ENCODE assay signal across 10 mouse cellular contexts in the genomic region with DNA sequence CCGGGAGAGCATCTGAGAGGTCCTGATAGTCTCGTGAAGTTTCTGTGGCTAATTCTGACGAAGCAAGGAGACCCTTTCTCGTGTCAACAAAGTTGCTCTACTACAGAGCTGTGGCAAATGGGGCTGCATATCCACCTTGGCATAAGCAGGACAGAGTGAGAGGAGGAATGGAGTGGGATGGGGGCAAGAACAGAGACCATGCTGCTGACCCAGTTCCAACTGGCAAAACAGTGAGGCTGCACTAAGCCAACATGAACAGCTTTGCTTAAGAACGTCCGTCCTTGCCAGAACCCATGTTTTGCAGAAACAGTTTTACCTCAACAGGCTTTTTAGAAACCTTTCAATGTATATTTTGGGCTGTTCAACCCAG. TPM values are rescaled to one million over a fixed set of nuclear protein-coding genes. Genes with fewer than 3 reads are reported as not detected.
DNase-seq lines count a peak whose midpoint lies in the region; ATAC-seq and TF ChIP-seq lines count a peak whose summit lies in the region.
"Had no signal": no experiment of that assay in that cellular context is flagged by ENCODE, and none has a peak within 500 bp of the region (broad histone marks: within the 10 kb centered on the region; RNA-seq: fewer than 3 reads in every experiment).

No protein-coding gene starts in this region.

- H3K9me3 ChIP-seq in forebrain, postnatal 0 days (ENCODE audit: low read length), result no peaks in the 10 kb centered on the region
- H3K9me3 ChIP-seq in limb, embryonic 13.5 days, result peaks cover 10% of the 10 kb centered on the region; the same call in 1 of the 2 replicates

- WGBS in forebrain, postnatal 0 days, result 49% methylated on average over 6 of the region's 6 CpGs
- WGBS in limb, embryonic 13.5 days, result 57% methylated on average over 6 of the region's 6 CpGs

- H3K4me1 ChIP-seq in forebrain, postnatal 0 days (ENCODE audit: insufficient read depth), result peaks cover 7% of the 10 kb centered on the region
- H3K4me1 ChIP-seq in limb, embryonic 13.5 days, result peaks cover 68% of the 10 kb centered on the region

- TF ChIP-seq CTCF in forebrain, postnatal 0 days (IDR thresholded peaks at IDR 0.05; ENCODE audit: low read depth), result no peak

- peak; percentile 24 for DNase-seq in gastrocnemius, adult 18-20 months (ENCODE audit: low spot score)
- DNase-seq in gastrocnemius, adult 8-10 months (ENCODE audit: low spot score in 2 of 2), result no peak
- peak; percentile 48 for DNase-seq in left cerebral cortex, postnatal 4 days
- DNase-seq in left cerebral cortex, postnatal 36 days (ENCODE audit: low spot score in 2 of 2), result no peak
- peak; percentile 37 for DNase-seq in forebrain, postnatal 0 days
- DNase-seq in adrenal gland, adult 2 months, result no peak
- DNase-seq in layer of hippocampus, adult 9-10 months (ENCODE audit: low spot score), result no peak

- H3K27me3 ChIP-seq in forebrain, postnatal 0 days (ENCODE audit: insufficient read depth, low read length), result no peaks in the 10 kb centered on the region
- no peaks in the 10 kb centered on the region for H3K27me3 ChIP-seq in limb, embryonic 13.5 days

- H3K4me3 ChIP-seq in forebrain, postnatal 0 days (ENCODE audit: low read depth, low read length), result no peak overlapping the region
- no peak overlapping the region for H3K4me3 ChIP-seq in limb, embryonic 13.5 days

- intact Hi-C loops in left cerebral cortex, postnatal 4 days (cut with DNase I), result loop anchor here (10.0 kb wide), 1 partner anchor 705 kb away; no protein-coding TSS in a partner anchor
- intact Hi-C loops in left cerebral cortex, postnatal 36 days (cut with DNase I), result no loop called here

- no peak for ATAC-seq in forebrain, postnatal 0 days
- ATAC-seq in limb, embryonic 13.5 days (ENCODE audit: low FRiP score, low read depth), result no peak

- H3K36me3 ChIP-seq in forebrain, postnatal 0 days (ENCODE audit: insufficient read depth), result no peaks in the 10 kb centered on the region
- H3K36me3 ChIP-seq in limb, embryonic 13.5 days, result peaks cover 55% of the 10 kb centered on the region

- H3K9ac ChIP-seq in forebrain, postnatal 0 days, result no peak overlapping the region
- no peak overlapping the region for H3K9ac ChIP-seq in limb, embryonic 13.5 days

- H3K4me2 ChIP-seq in forebrain, postnatal 0 days (ENCODE audit: low read depth), result no peak overlapping the region
- H3K4me2 ChIP-seq in limb, embryonic 13.5 days (replicated peaks), result peak overlapping the region; percentile 39

- no peak overlapping the region for H3K27ac ChIP-seq in forebrain, postnatal 0 days (ENCODE audit: low read depth, low read length)
- H3K27ac ChIP-seq in limb, embryonic 13.5 days, result peak overlapping the region; percentile 85
- H3K27ac ChIP-seq: macrophage had no signal

RNA-seq across cellular contexts. Expression of gene Fstl1, which starts 32.9 kb away (rescaled TPM):
- total RNA-seq in gastrocnemius, adult 18-20 months (2021), result 10 to 100 TPM; 25.3 to 36.5 TPM
- total RNA-seq in gastrocnemius, adult 8-10 months (2022), result 10 to 100 TPM; 19.3 to 28.8 (median 21.9) TPM
- total RNA-seq in left cerebral cortex, postnatal 4 days (2021), result 10 to 100 TPM; 66.2 to 75.2 TPM
- 10 to 100 TPM; 28.6 to 32.6 TPM for total RNA-seq in left cerebral cortex, postnatal 36 days (2021)
- 62.6 and 78.3 TPM in 2 replicates for total RNA-seq in forebrain, postnatal 0 days (2014; rRNA removed)
- polyA plus RNA-seq in forebrain, postnatal 0 days (2015; fragmentation: Nextera tagmentation; extraction: Ambion mirVana), result 67.2 and 67.5 TPM in 2 replicates
- 714 and 731 TPM in 2 replicates for polyA plus RNA-seq in limb, embryonic 13.5 days (2015; fragmentation: Nextera tagmentation; extraction: Ambion mirVana)
- total RNA-seq in adrenal gland, adult 2 months (2021), result 10 to 100 TPM; 39.3 to 56.7 TPM
- 8.0 and 8.6 TPM in 2 replicates for polyA plus RNA-seq in adrenal gland, adult 2 months (2012; rRNA removed)

RNA-seq across cellular contexts. Expression of gene Gm36028, which starts 51.3 kb away (rescaled TPM):
- not detected for total RNA-seq in gastrocnemius, adult 18-20 months (2021)
- total RNA-seq in gastrocnemius, adult 8-10 months (2022), result not detected
- not detected for total RNA-seq in left cerebral cortex, postnatal 4 days (2021)
- not detected for total RNA-seq in left cerebral cortex, postnatal 36 days (2021)
- not detected in 2 replicates for total RNA-seq in forebrain, postnatal 0 days (2014; rRNA removed)
- 0.21 and 0.28 TPM in 2 replicates for polyA plus RNA-seq in forebrain, postnatal 0 days (2015; fragmentation: Nextera tagmentation; extraction: Ambion mirVana)
- 0.13 and 0.22 TPM in 2 replicates for polyA plus RNA-seq in limb, embryonic 13.5 days (2015; fragmentation: Nextera tagmentation; extraction: Ambion mirVana)
- total RNA-seq in adrenal gland, adult 2 months (2021), result under 1 TPM in 1 of 2 experiments, not detected in 1; 0.69 TPM
- 0.24 TPM in 1 of 2 replicates, not detected in the other for polyA plus RNA-seq in adrenal gland, adult 2 months (2012; rRNA removed)
- polyA plus RNA-seq: large intestine, adult 2 months; macrophage had no signal

RNA-seq across cellular contexts. Expression of gene Lrrc58, which starts 58.6 kb away (rescaled TPM):
- total RNA-seq in gastrocnemius, adult 18-20 months (2021), result 10 to 100 TPM; 42.6 to 46.2 TPM
- 10 to 100 TPM; 36.4 to 48.4 (median 46.0) TPM for total RNA-seq in gastrocnemius, adult 8-10 months (2022)
- total RNA-seq in left cerebral cortex, postnatal 4 days (2021), result 10 to 100 TPM; 94.4 to 98.1 TPM
- 100 to 1,000 TPM in 1 of 2 experiments, 10 to 100 TPM in 1; 97.3 to 105 TPM for total RNA-seq in left cerebral cortex, postnatal 36 days (2021)
- 66.5 and 97.5 TPM in 2 replicates for total RNA-seq in forebrain, postnatal 0 days (2014; rRNA removed)
- polyA plus RNA-seq in forebrain, postnatal 0 days (2015; fragmentation: Nextera tagmentation; extraction: Ambion mirVana), result 28.3 and 43.7 TPM in 2 replicates
- polyA plus RNA-seq in limb, embryonic 13.5 days (2015; fragmentation: Nextera tagmentation; extraction: Ambion mirVana), result 58.9 and 62.3 TPM in 2 replicates
- 100 to 1,000 TPM; 134 to 204 TPM for total RNA-seq in adrenal gland, adult 2 months (2021)
- polyA plus RNA-seq in adrenal gland, adult 2 months (2012; rRNA removed), result 29.0 and 30.5 TPM in 2 replicates

Comparison
In these comparisons a context has a peak if more than half of its experiments do, and no peak if none do; other contexts are left out.
1. DNase-seq: peak in gastrocnemius, adult 18-20 months (single experiment), left cerebral cortex, postnatal 4 days (single experiment) and forebrain, postnatal 0 days (single experiment); none in gastrocnemius, adult 8-10 months (0 of 2), left cerebral cortex, postnatal 36 days (0 of 2), adrenal gland, adult 2 months (single experiment) and layer of hippocampus, adult 9-10 months (single experiment).